Mouse (Mus musculus) stomach, postnatal 0 days (tissue): ENCODE measurements around the gene Ngef.

ENCODE experiments used
- CTCF ChIP-seq: IDR thresholded peaks from 2 replicates; pipeline ENCODE4 v1.5.1; 2016; ENCODE audit warnings: antibody characterized with exemption, low read depth, mild to moderate bottlenecking, moderate library complexity
- EP300 ChIP-seq: optimal IDR thresholded peaks from 2 replicates; pipeline ENCODE3; 2016; ENCODE audit warnings: antibody characterized with exemption

GRCm38 (mm10) chr1:87521523-87521922 lies 52.1 kb downstream of the Ngef start:
- TF ChIP-seq CTCF (no peak), EP300 (no peak)
